ENCODE assay signal across 8 mouse cellular contexts in genomic region chr2:90866524-90866923, GRCm38 (mm10). TPM values are rescaled to one million over a fixed set of nuclear protein-coding genes. Genes with fewer than 3 reads are reported as not detected.
A peak's percentile ranks its signal among the peaks of the same experiment; 100 is the strongest.
DNase-seq lines count a peak whose midpoint lies in the region; ATAC-seq and TF ChIP-seq lines count a peak whose summit lies in the region.

No protein-coding gene starts in this region.

- H3K4me1 ChIP-seq in cortical plate, adult 2 months (ENCODE audit: control insufficient read depth, insufficient read depth, low read length), result peaks cover 9% of the 10 kb centered on the region

- no peak overlapping the region for H3K27ac ChIP-seq in cortical plate, adult 2 months (ENCODE audit: insufficient read depth, low read length)

- peak; percentile 59 to 71 for DNase-seq in gastrocnemius, adult 8-10 months (ENCODE audit: low spot score in 2 of 2)
- DNase-seq in induced T-regulatory cell, adult 2 months (ENCODE audit: low read depth), result peak; percentile 77
- peak; percentile 60 to 82 for DNase-seq in left cerebral cortex, adult 8-10 months (ENCODE audit: low spot score in 2 of 2)
- DNase-seq in right cerebral cortex, postnatal 10 days (ENCODE audit: low spot score in 2 of 2), result peak; percentile 91 to 93
- peak; percentile 38 for DNase-seq in urinary bladder, postnatal 10 days (ENCODE audit: low spot score)

- peak; percentile 93 for TF ChIP-seq CTCF in cortical plate, adult 2 months (IDR thresholded peaks at IDR 0.05; ENCODE audit: extremely low read depth, insufficient read depth, low read length)

- TF ChIP-seq POLR2A in cortical plate, adult 2 months (IDR thresholded peaks at IDR 0.05; ENCODE audit: extremely low read depth, insufficient read depth, low read length), result no peak

- ATAC-seq in activated CD4-positive, CD25-positive, alpha-beta regulatory T cell, adult 4 months, result peak; percentile 63
- ATAC-seq in megakaryocyte, adult 5-6 weeks (ENCODE audit: poor library complexity, severe bottlenecking), result peak; percentile 85

- H3K4me3 ChIP-seq in cortical plate, adult 2 months (ENCODE audit: insufficient read depth, low read length), result no peak overlapping the region

RNA-seq across cellular contexts. Expression of gene C1qtnf4, which starts 19.1 kb away (rescaled TPM):
- polyA plus RNA-seq in activated CD4-positive, CD25-positive, alpha-beta regulatory T cell, adult 4 months (2017; shearing (Covaris generic)), result 1 to 10 TPM in 1 of 2 experiments, under 1 TPM in 1; 0.89 to 1.5 TPM
- polyA plus RNA-seq in cortical plate, adult 2 months (2012; rRNA removed), result 363 and 369 TPM in 2 replicates
- total RNA-seq in gastrocnemius, adult 8-10 months (2022), result 1 to 10 TPM; 7.6 to 9.8 (median 8.5) TPM
- 100 to 1,000 TPM; 243 to 258 (median 253) TPM for total RNA-seq in left cerebral cortex, adult 8-10 months (2022)
- total RNA-seq in megakaryocyte, adult 5-6 weeks (2015), result not detected in 2 replicates
- not detected in 2 replicates for total RNA-seq in megakaryocyte, adult 5-6 weeks (2017)

RNA-seq across cellular contexts. Expression of gene Mtch2, which starts 19.6 kb away (rescaled TPM):
- 100 to 1,000 TPM; 116 to 122 TPM for polyA plus RNA-seq in activated CD4-positive, CD25-positive, alpha-beta regulatory T cell, adult 4 months (2017; shearing (Covaris generic))
- polyA plus RNA-seq in cortical plate, adult 2 months (2012; rRNA removed), result 135 and 140 TPM in 2 replicates
- 100 to 1,000 TPM; 151 to 157 (median 154) TPM for total RNA-seq in gastrocnemius, adult 8-10 months (2022)
- total RNA-seq in left cerebral cortex, adult 8-10 months (2022), result 100 to 1,000 TPM in 3 of 4 experiments, 10 to 100 TPM in 1; 99.3 to 117 (median 109) TPM
- total RNA-seq in megakaryocyte, adult 5-6 weeks (2015), result 130 and 138 TPM in 2 replicates
- 129 and 168 TPM in 2 replicates for total RNA-seq in megakaryocyte, adult 5-6 weeks (2017)

RNA-seq across cellular contexts. Expression of gene Kbtbd4, which starts 38.0 kb away (rescaled TPM):
- polyA plus RNA-seq in activated CD4-positive, CD25-positive, alpha-beta regulatory T cell, adult 4 months (2017; shearing (Covaris generic)), result 10 to 100 TPM; 34.3 to 37.8 TPM
- polyA plus RNA-seq in cortical plate, adult 2 months (2012; rRNA removed), result 25.3 and 28.1 TPM in 2 replicates
- 10 to 100 TPM; 17.9 to 24.0 (median 22.6) TPM for total RNA-seq in gastrocnemius, adult 8-10 months (2022)
- 10 to 100 TPM; 33.1 to 51.2 (median 40.3) TPM for total RNA-seq in left cerebral cortex, adult 8-10 months (2022)
- 9.1 and 11.3 TPM in 2 replicates for total RNA-seq in megakaryocyte, adult 5-6 weeks (2015)
- total RNA-seq in megakaryocyte, adult 5-6 weeks (2017), result 9.3 and 14.1 TPM in 2 replicates

RNA-seq across cellular contexts. Expression of gene Ndufs3, which starts 38.1 kb away (rescaled TPM):
- polyA plus RNA-seq in activated CD4-positive, CD25-positive, alpha-beta regulatory T cell, adult 4 months (2017; shearing (Covaris generic)), result 100 to 1,000 TPM; 119 to 121 TPM
- polyA plus RNA-seq in cortical plate, adult 2 months (2012; rRNA removed), result 222 and 229 TPM in 2 replicates
- total RNA-seq in gastrocnemius, adult 8-10 months (2022), result 100 to 1,000 TPM; 495 to 615 (median 547) TPM
- total RNA-seq in left cerebral cortex, adult 8-10 months (2022), result 100 to 1,000 TPM; 244 to 284 (median 255) TPM
- total RNA-seq in megakaryocyte, adult 5-6 weeks (2015), result 113 and 119 TPM in 2 replicates
- 61.6 and 70.9 TPM in 2 replicates for total RNA-seq in megakaryocyte, adult 5-6 weeks (2017)

Comparison
In these comparisons a context has a peak if more than half of its experiments do, and no peak if none do; other contexts are left out.
1. DNase-seq: peak in every context shown above with its lines; median percentile 92 in right cerebral cortex, postnatal 10 days; 77 in induced T-regulatory cell, adult 2 months; 71 in left cerebral cortex, adult 8-10 months; 65 in gastrocnemius, adult 8-10 months; 38 in urinary bladder, postnatal 10 days.
2. RNA of gene C1qtnf4, which starts 19.1 kb away (total RNA-seq): 243 to 258 TPM in left cerebral cortex, adult 8-10 months; 7.6 to 9.8 TPM in gastrocnemius, adult 8-10 months and not detected in megakaryocyte, adult 5-6 weeks; every median in the first group is over 10 times any median in the second.